In genomic region chr9:7990897-7991296, GRCm38 (mm10) we compare ENCODE assay signal across 28 mouse cellular contexts. TPM values are rescaled to one million over a fixed set of nuclear protein-coding genes. Genes with fewer than 3 reads are reported as not detected.
DNase-seq lines count a peak whose midpoint lies in the region; ATAC-seq and TF ChIP-seq lines count a peak whose summit lies in the region.
"Had no signal": no experiment of that assay in that cellular context is flagged by ENCODE, and none has a peak within 500 bp of the region (broad histone marks: within the 10 kb centered on the region; RNA-seq: fewer than 3 reads in every experiment).

No protein-coding gene starts in this region.

- peak overlapping the region; percentile 25; the same call in 1 of the 2 replicates for H3K27ac ChIP-seq in liver, adult 2 months (replicated peaks; ENCODE audit: insufficient read depth, low read depth, low read length)
- H3K27ac ChIP-seq in liver, embryonic 11.5 days (ENCODE audit: low read depth, low read length), result no peak overlapping the region
- H3K27ac ChIP-seq in left cerebral cortex, adult 2 months, result no peak overlapping the region
- H3K27ac ChIP-seq: heart, embryonic 10.5 days; hindbrain, embryonic 12.5 days; layer of hippocampus, adult 2 months; limb, embryonic 13.5 days; liver, embryonic 15.5 days; midbrain, embryonic 10.5 days; neural tube, embryonic 13.5 days had no signal

- H3K9ac ChIP-seq in liver, adult 2 months (ENCODE audit: low read depth, low read length), result no peak overlapping the region
- no peak overlapping the region for H3K9ac ChIP-seq in liver, embryonic 11.5 days (ENCODE audit: low read depth, low read length)
- H3K9ac ChIP-seq: forebrain, postnatal 0 days; hindbrain, embryonic 12.5 days; limb, embryonic 13.5 days; liver, embryonic 15.5 days; neural tube, embryonic 13.5 days had no signal

- H3K9me3 ChIP-seq in liver, embryonic 11.5 days (ENCODE audit: control insufficient read depth, low read length), result no peaks in the 10 kb centered on the region
- H3K9me3 ChIP-seq: G1E; heart, embryonic 10.5 days; hindbrain, embryonic 12.5 days; limb, embryonic 13.5 days; liver, embryonic 15.5 days; midbrain, embryonic 10.5 days; neural tube, embryonic 13.5 days had no signal

- intact Hi-C loops in left cerebral cortex, adult 2 months (cut with DNase I), result no loop called here

- no peak for ATAC-seq in liver, embryonic 11.5 days (replicated peaks; ENCODE audit: low FRiP score)
- ATAC-seq: forebrain, postnatal 0 days; intestine, postnatal 0 days; midbrain, embryonic 16.5 days had no signal

- H3K4me1 ChIP-seq in liver, adult 2 months (ENCODE audit: control insufficient read depth, insufficient read depth, low read length), result peaks cover 23% of the 10 kb centered on the region
- no peaks in the 10 kb centered on the region for H3K4me1 ChIP-seq in liver, embryonic 11.5 days (replicated peaks; ENCODE audit: control insufficient read depth, insufficient read depth, low read length)
- H3K4me1 ChIP-seq: hindbrain, embryonic 12.5 days; midbrain, embryonic 10.5 days had no signal

- TF ChIP-seq POLR2A in liver, adult 2 months (IDR thresholded peaks at IDR 0.05; ENCODE audit: extremely low read depth, insufficient read depth, low read length), result no peak

- TF ChIP-seq CTCF in liver, adult 2 months (IDR thresholded peaks at IDR 0.05; ENCODE audit: low read depth, low read length), result no peak
- TF ChIP-seq CTCF in left cerebral cortex, adult 2 months (IDR thresholded peaks at IDR 0.05), result no peak

- H3K4me2 ChIP-seq in liver, embryonic 11.5 days, result no peak overlapping the region
- H3K4me2 ChIP-seq: hindbrain, embryonic 12.5 days; limb, embryonic 13.5 days; liver, embryonic 15.5 days; neural tube, embryonic 13.5 days had no signal

- no peaks in the 10 kb centered on the region for H3K27me3 ChIP-seq in liver, adult 2 months (ENCODE audit: control insufficient read depth, insufficient read depth, low read length)
- no peaks in the 10 kb centered on the region for H3K27me3 ChIP-seq in liver, embryonic 11.5 days (replicated peaks; ENCODE audit: control insufficient read depth, insufficient read depth, low read length)
- H3K27me3 ChIP-seq: CH12.LX; hindbrain, embryonic 12.5 days; limb, embryonic 13.5 days; liver, embryonic 15.5 days; neural tube, embryonic 13.5 days had no signal

- peaks cover 41% of the 10 kb centered on the region for H3K79me2 ChIP-seq in liver, adult 2 months (ENCODE audit: control insufficient read depth, insufficient read depth, low read length)

- H3K4me3 ChIP-seq in liver, adult 2 months (ENCODE audit: insufficient read depth, low read depth, low read length), result no peak overlapping the region
- H3K4me3 ChIP-seq in liver, embryonic 11.5 days (ENCODE audit: low read depth, low read length), result no peak overlapping the region
- no peak overlapping the region for H3K4me3 ChIP-seq in left cerebral cortex, adult 2 months
- H3K4me3 ChIP-seq: heart, embryonic 10.5 days; hindbrain, embryonic 12.5 days; layer of hippocampus, adult 2 months; limb, embryonic 13.5 days; liver, embryonic 15.5 days; midbrain, embryonic 10.5 days; myocyte; neural tube, embryonic 13.5 days had no signal

- peaks cover 3% of the 10 kb centered on the region for H3K36me3 ChIP-seq in liver, adult 2 months (ENCODE audit: control insufficient read depth, insufficient read depth, low read length)
- 0 out of 2 replicates have a peak, but pooled peaks cover 4% of the 10 kb centered on the region for H3K36me3 ChIP-seq in liver, embryonic 11.5 days (ENCODE audit: control insufficient read depth, insufficient read depth, low read length)
- H3K36me3 ChIP-seq: G1E; liver, embryonic 15.5 days; neural tube, embryonic 13.5 days had no signal

- WGBS in liver, adult 2 months, result 28% methylated on average over 4 of the region's 4 CpGs
- 80% methylated on average over 4 of the region's 4 CpGs for WGBS in liver, embryonic 11.5 days

- DNase-seq in adrenal gland, postnatal 25 days, result peak; percentile 10
- no peak for DNase-seq in adrenal gland, postnatal 4 days (ENCODE audit: low spot score in 2 of 2)
- DNase-seq in liver, adult 2 months (ENCODE audit: extremely low read depth, low read depth, low spot score), result peak; percentile 88
- DNase-seq in liver, embryonic 11.5 days (ENCODE audit: low spot score), result no peak
- peak; percentile 35 for DNase-seq in 3T3-L1 (ENCODE audit: low read depth, low spot score)
- DNase-seq in adrenal gland, postnatal 36 days, result peak; percentile 29 to 50
- DNase-seq in left cerebral cortex, adult 2 months (ENCODE audit: extremely low spot score in 1 of 2, low spot score in 2 of 2), result no peak
- DNase-seq: B cell, adult 2 months; cerebellum, adult 9-10 months; forebrain, postnatal 0 days; gastrocnemius, postnatal 36 days; kidney, postnatal 25 days; layer of hippocampus, postnatal 36 days; retina, postnatal 1 day; right cerebral cortex, postnatal 4 days; thymus, postnatal 14 days had no signal

RNA-seq across cellular contexts. Expression of gene Yap1, which starts 13.5 kb away (rescaled TPM):
- 81.7 and 83.4 TPM in 2 replicates for total RNA-seq in adrenal gland, postnatal 25 days (2021)
- total RNA-seq in adrenal gland, postnatal 4 days (2021), result 10 to 100 TPM; 96.3 to 98.0 TPM
- total RNA-seq in liver, adult 2 months (2014; rRNA removed), result 21.6 and 27.3 TPM in 2 replicates
- 27.9 and 32.0 TPM in 2 replicates for polyA plus RNA-seq in liver, adult 2 months (2012; rRNA removed)
- polyA plus RNA-seq in liver, embryonic 11.5 days (2014; fragmentation: Nextera tagmentation; extraction: Ambion mirVana), result 11.8 and 12.4 TPM in 2 replicates
- 10 to 100 TPM; 79.7 to 81.0 TPM for total RNA-seq in adrenal gland, postnatal 36 days (2021)
- 10 to 100 TPM; 16.1 to 17.5 TPM for total RNA-seq in left cerebral cortex, adult 2 months (2021)
- total RNA-seq: CH12.LX had no signal

RNA-seq across cellular contexts. Expression of gene Cfap300, which starts 51.7 kb away (rescaled TPM):
- total RNA-seq in adrenal gland, postnatal 25 days (2021), result 2.9 and 4.0 TPM in 2 replicates
- total RNA-seq in adrenal gland, postnatal 4 days (2021), result 1 to 10 TPM; 6.0 to 6.6 TPM
- 0.34 and 0.74 TPM in 2 replicates for total RNA-seq in liver, adult 2 months (2014; rRNA removed)
- 0.17 and 0.20 TPM in 2 replicates for polyA plus RNA-seq in liver, adult 2 months (2012; rRNA removed)
- polyA plus RNA-seq in liver, embryonic 11.5 days (2014; fragmentation: Nextera tagmentation; extraction: Ambion mirVana), result 6.1 and 6.7 TPM in 2 replicates
- total RNA-seq in adrenal gland, postnatal 36 days (2021), result 1 to 10 TPM; 3.7 to 7.4 TPM
- 1 to 10 TPM; 8.8 to 9.3 TPM for total RNA-seq in left cerebral cortex, adult 2 months (2021)

Comparison
In these comparisons a context has a peak if more than half of its experiments do, and no peak if none do; other contexts are left out.
1. DNase-seq: peak in adrenal gland, postnatal 25 days (single experiment), liver, adult 2 months (single experiment), 3T3-L1 (single experiment) and adrenal gland, postnatal 36 days (2 of 2); none in adrenal gland, postnatal 4 days (0 of 2), liver, embryonic 11.5 days (single experiment) and left cerebral cortex, adult 2 months (0 of 2).